Mouse (Mus musculus) frontal cortex, postnatal 25 days (tissue): Measurements from ENCODE around the gene Ccz1.

Experiments used
- DNase-seq, 2 experiments: peaks; one replicate each; pipeline ENCODE4 v3.0.0; 2022; ENCODE audit warnings: low spot score in 2 of 2

The Ccz1 gene

GRCm38 (mm10) chr5:143994632-143995365 is 19.9 kb downstream of the Ccz1 start:
- no peak for DNase-seq

- DNase-seq = no peak
Measured at GRCm38 (mm10) chr5:143993849-143994248, 20.8 kb downstream of the Ccz1 start.

DNA sequence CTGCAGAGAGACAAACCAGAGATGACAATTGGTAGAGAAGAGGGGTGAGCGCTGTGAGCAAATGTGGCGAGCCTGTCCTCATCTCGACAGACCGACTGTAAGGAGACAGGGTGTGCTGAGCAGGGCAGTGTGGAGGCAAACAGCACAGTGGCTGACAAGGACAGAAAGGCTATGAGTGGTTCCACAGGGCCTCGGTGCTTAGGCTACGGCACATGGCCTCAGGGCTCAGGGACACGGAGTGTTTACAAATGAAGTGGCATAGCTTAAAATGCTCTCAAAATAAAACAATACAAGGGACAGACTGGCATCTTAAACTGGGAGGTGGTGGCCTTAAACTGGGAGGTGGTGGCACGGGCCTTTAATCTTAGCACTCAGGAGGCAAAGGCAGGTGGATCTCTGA is 21.4 kb downstream of the Ccz1 start:
- no peak for DNase-seq

- DNase-seq = no peak
Measured at GRCm38 (mm10) chr5:143992661-143993060, 22.0 kb downstream of the Ccz1 start.

DNA sequence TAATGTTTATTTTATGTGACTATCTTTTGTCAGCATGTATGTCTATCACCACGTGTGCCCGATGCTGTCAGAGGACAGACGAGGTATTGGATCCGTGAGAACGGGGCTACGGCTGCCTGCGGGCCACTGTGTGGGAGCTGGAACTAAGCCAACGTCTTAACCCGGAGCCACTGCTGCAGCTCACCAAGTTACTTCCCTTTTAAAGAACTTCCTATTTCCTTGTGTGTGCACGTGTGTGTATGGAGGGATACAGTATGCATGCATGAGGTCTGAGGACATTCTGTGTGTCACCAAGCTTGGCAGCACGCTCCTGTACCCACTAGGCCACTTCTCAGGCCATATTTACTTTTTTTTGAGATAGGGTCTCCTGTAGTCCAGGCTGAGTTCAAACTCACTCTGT is 24.6 kb downstream of the Ccz1 start:
- DNase-seq = no peak

DNA sequence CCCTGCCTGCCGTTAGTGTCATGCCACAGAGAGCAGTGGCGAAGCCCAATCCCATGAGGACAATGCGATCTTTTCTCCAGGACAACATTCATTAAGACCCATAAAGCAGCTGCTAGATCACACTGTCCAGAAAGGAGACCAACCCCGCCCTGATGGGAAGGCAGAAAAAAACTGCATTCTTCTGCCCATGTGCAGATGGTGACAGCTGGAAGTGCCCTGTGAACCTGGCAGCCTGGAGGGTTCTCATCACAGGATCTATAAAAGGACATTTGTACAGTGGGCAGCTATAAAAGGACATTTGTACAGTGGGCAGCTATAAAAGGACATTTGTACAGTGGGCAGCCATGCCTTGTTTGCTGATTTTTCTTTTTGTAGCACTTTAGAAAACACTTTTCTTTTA is 25.6 kb downstream of the Ccz1 start:
- no peak for DNase-seq

GRCm38 (mm10) chr5:143987596-143987995 is 27.1 kb downstream of the Ccz1 start:
- DNase-seq = no peak

- DNase-seq = no peak
Measured at GRCm38 (mm10) chr5:143985381-143985780, 29.3 kb downstream of the Ccz1 start.

DNA sequence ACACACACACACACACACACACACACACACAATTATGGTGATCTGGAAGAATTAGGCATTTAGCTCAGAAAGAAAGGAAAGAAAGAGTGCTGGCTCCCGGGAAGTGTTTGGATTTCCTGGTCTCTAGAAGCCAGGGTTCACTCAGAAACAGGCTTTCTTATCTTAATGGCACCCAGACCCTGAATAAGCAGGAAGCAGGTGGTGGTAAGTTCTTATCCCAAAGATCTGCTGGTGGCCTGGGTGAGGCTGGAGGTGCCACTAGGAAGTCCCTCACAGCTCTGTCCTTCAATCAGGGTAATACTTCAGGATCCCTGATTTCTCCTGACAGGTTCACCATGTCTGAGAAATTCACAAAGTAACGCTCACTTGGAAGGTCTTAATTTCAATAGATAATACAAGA is 32.3 kb downstream of the Ccz1 start:
- no peak for DNase-seq

DNA sequence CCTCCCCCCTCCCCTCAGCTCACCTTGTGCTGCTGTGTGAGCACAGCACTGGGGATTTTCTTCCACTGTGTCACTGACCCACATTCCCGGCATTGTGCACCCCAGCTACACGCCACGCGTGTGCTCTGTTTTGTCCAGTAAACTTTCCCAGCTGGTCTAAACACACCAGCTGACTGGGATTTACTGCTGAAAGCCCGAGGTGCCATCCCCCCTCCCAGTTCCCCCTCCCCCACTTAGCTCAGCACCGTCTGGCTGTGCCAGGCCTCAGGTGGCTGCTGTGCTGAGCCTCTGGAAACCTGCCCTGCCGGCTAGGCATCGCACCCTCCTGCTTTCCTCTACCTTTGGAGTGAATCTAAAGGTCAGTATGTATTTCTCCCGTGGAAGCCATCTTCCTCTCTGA is 33.8 kb downstream of the Ccz1 start:
- DNase-seq = no peak

DNA sequence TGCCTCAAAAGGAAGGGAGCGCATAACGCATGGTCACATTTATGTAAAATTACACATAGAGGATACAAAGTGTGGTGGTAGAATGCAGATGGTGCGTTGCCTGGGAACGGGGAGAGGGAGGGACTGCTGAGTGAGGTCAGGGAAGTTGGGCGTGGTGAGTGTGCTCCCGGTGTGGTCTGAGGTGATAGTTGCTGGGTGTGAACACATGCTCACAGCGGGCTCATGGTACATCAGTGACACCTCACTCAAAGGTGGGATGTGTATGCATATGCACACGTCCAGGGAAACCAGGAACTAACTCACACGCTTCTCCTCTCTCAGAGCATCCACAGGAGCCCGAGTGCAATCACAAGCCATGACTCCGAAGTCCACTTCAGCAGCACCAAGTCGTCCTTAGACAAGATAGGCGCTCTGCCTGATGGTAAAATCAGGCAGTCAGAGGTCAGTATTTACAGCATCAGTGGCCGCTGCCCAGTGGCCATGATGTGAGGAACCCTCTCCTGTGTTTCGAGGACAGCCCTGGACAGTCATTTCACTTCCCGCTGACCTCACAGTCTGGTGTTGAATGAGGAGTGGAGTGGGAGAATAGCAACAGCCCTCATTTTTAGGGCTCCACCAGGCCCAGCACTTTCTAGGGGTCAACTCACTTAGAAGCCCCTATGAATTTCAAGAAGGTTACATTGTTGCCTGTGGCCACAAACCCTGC is 37.8 kb downstream of the Ccz1 start:
- DNase-seq = no peak

DNA sequence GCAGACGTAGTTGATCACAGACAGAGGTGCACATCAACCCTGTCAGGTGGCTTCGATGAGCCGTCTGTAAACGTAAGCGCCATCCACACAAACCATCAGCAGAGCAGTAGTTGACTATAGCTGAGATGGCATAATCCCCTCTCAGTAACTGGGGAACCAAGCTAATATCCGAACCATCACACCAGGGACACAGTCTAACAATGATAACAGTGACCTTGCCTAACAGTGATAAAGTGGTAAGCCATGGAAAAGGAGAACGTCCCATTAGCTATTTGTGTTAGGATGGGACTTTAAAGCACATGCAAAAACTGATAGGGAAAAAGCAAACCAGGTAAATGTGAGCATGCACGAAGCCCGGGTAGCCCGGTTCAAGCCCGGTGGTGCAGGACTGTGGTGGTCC is 38.4 kb downstream of the Ccz1 start:
- no peak for DNase-seq

DNA sequence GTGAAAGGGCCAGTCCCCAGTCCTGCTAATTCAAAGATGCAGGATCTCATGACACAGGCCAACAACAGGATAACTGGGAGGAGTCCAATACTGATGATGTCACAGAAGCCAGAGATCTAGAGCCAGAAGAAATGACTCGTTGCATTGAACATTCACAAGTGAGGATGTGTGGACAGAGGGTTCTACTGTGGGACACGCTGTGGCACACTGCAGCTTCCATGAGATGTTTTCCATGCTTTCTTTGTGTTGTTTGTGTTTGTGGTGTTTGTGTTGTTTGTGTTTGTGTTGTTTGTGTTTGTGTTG is 39.1 kb downstream of the Ccz1 start:
- DNase-seq = no peak

DNA sequence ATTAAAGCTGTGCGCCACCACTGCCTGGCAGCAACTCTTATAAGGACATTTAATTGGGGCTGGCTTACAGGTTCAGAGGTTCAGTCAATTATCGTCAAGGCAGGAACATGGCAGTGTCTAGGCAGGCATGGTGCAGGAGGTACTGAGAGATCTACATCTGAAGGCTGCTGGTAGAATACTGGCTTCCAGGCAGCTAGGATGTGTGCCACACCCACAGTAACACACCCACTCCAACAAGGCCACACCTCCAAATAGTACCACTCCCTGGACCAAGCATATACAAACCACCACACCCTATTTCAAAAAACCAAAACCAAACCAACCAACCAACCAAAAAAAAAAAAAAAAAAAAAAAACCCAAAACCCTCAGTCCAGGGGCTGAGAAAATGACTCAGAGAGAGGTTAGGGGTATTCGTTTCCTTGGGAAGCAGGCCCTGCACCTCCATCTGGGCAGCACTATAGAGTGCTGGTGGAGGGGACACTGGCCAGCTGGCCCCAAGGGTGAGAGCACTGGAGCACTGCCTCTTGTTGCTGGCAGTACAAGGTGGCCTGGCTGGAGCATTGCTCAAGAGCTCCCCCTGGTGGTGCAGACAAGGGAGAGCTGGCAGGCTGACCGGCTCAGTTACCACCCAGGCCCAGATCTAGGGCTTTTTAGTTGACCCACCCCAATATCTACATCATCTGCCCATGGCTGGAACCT is 39.6 kb downstream of the Ccz1 start:
- peak; percentile 24 to 39 for DNase-seq

- DNase-seq = no peak
Measured at GRCm38 (mm10) chr5:143972628-143973027, 42.0 kb downstream of the Ccz1 start.

DNA sequence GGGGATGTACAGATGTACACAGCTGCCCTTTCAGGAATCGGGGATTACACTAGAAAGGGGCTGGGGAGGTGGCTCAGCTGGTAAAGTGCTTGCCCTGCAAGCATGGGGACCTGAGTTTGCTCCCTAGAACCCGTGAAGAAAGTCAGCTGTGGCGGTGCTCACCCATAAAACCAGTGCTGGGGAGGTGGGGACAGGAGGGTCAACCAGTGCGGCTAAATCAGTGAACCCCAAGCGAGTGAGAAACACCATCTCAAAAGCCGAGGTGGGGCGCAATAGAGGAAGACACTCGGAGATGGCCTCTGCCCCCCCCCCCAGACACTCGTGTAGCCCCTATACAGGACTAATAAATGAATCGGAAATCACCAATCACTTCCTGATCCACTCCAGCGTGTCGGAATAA is 48.0 kb downstream of the Ccz1 start:
- DNase-seq = no peak

DNA sequence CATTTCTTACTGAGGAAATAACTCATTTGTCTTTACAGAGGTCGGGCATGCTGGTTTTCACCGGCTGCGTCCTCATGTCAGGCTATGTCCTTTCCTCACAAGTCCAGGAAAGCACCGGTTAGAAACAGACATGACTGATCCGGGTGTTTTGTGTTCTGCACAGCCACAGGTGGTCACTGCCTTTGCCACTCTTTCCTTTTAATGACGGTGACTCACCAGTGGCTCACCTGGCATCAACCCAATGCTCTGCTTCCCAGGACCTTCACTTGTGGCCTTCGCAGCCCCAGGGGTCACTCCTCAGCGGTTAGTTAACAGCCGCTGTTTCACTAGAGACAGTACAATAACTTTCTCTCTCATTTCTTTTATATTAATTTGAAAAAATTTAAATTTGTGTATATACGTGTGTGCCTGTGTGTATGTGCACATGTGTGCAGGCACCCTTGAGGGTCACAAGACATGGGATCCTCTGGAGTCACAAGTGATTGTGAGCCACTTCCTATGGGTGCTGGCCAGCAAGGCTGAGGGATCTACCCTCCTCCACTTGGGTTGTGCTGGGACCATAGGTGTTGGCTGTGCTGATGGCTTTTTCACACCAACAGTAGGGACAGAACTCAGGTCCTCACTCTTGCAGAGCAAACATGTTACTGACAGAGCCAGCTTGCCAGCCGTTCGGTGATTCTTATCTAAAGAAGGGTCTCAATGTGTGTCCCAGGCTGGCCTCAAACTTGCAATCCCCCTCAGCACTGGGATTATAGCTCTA is 48.9 kb downstream of the Ccz1 start:
- no peak for DNase-seq

GRCm38 (mm10) chr5:143961176-143961575 is 53.5 kb downstream of the Ccz1 start:
- DNase-seq = no peak

DNA sequence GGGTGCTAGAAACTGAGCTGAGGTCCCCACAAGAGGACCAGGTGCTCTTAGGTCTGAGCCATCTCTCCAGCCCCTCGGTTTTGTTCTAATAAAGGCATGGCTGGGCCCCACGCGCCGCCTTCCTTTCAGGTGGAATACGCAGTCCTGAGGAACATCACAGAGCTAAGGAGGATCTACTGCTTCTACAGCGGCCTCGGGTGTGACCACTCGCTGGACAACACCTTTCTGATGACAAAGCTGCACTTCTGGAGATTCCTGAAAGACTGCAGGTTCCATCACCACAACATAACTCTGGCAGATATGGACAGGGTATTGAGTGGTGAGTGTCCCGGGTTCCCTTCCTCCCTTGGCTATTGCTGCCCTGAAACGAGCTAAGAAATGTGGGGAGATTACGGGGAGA is 55.1 kb downstream of the Ccz1 start:
- no peak for DNase-seq

- DNase-seq = no peak
Measured at GRCm38 (mm10) chr5:143957101-143957500, 57.6 kb downstream of the Ccz1 start.

DNA sequence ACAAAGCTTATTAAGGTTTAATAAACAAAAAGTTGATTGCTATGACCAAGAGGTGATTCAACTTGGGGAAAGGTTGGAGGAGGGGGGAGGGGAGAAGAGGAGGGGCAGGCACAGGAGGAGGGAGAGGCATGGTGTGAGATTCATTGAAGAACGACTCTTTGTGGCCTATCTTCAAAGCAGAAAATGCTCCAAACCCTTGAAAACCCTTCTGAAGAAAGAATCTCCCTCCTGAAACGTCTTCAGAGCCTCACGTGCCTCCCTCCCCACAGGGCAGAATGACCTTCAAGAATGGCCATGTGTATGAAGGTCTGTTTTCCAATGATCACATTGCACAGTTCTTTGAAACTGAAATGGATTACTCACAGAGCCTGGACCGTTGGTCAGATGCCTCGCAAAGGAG is 64.7 kb downstream of the Ccz1 start:
- no peak for DNase-seq

GRCm38 (mm10) chr5:143948361-143948760 is 66.3 kb downstream of the Ccz1 start:
- DNase-seq = no peak
